Comparison of ENCODE assay signal across 13 mouse cellular contexts in genomic region chr9:78516125-78516524, GRCm38 (mm10). TPM values are rescaled to one million over a fixed set of nuclear protein-coding genes. Genes with fewer than 3 reads are reported as not detected.
DNase-seq lines count a peak whose midpoint lies in the region; ATAC-seq and TF ChIP-seq lines count a peak whose summit lies in the region.
"Had no signal": no experiment of that assay in that cellular context is flagged by ENCODE, and none has a peak within 500 bp of the region (broad histone marks: within the 10 kb centered on the region; RNA-seq: fewer than 3 reads in every experiment).

No protein-coding gene starts in this region.

- H3K4me3 ChIP-seq in heart, embryonic 15.5 days, result no peak overlapping the region
- no peak overlapping the region for H3K4me3 ChIP-seq in MEL (ENCODE audit: control insufficient read depth in 1 of 2, insufficient read depth in 1 of 2, low read depth in 2 of 2, low read length in 2 of 2)
- H3K4me3 ChIP-seq in liver, embryonic 16.5 days (ENCODE audit: low read depth, low read length), result peak overlapping the region; percentile 15; the same call in 1 of the 2 replicates
- H3K4me3 ChIP-seq: forebrain, embryonic 10.5 days; kidney, embryonic 15.5 days; layer of hippocampus, adult 2 months; myocyte had no signal

- TF ChIP-seq CTCF in MEL (IDR thresholded peaks at IDR 0.05 in 2 of 3, conservative IDR thresholded peaks at IDR 0.05 in 1 of 3; ENCODE audit: control insufficient read depth in 1 of 3, insufficient read depth in 1 of 3, low read depth in 2 of 3, low read length in 3 of 3, poor library complexity in 1 of 3, severe bottlenecking in 1 of 3), result no peak

- no peak for ATAC-seq in heart, embryonic 15.5 days (replicated peaks; ENCODE audit: insufficient number of reproducible peaks, insufficient read depth, low FRiP score, low read depth)
- ATAC-seq in common myeloid progenitor, adult 5-6 weeks (replicated peaks; ENCODE audit: low read depth, poor library complexity, severe bottlenecking), result 0 out of 2 replicates have a peak, but pooled peaks have one; percentile 23
- peak; percentile 85 for ATAC-seq in liver, embryonic 16.5 days (ENCODE audit: low read depth)
- ATAC-seq: activated CD4-positive, CD25-positive, alpha-beta regulatory T cell, adult 4 months had no signal

- no peaks in the 10 kb centered on the region for H3K9me3 ChIP-seq in heart, embryonic 15.5 days (replicated peaks)
- H3K9me3 ChIP-seq in MEL (replicated peaks; ENCODE audit: insufficient read depth, low read length), result no peaks in the 10 kb centered on the region
- H3K9me3 ChIP-seq in liver, embryonic 16.5 days (replicated peaks; ENCODE audit: control insufficient read depth, low read length), result no peaks in the 10 kb centered on the region
- H3K9me3 ChIP-seq: kidney, embryonic 15.5 days had no signal

- peak overlapping the region; percentile 36 for H3K27ac ChIP-seq in heart, embryonic 15.5 days
- H3K27ac ChIP-seq in MEL (ENCODE audit: control insufficient read depth, low read depth, low read length), result no peak overlapping the region
- peak overlapping the region; percentile 53 for H3K27ac ChIP-seq in liver, embryonic 16.5 days (ENCODE audit: low read length)
- H3K27ac ChIP-seq: kidney, embryonic 15.5 days; layer of hippocampus, adult 2 months had no signal

- no peak overlapping the region for H3K4me2 ChIP-seq in heart, embryonic 15.5 days
- peak overlapping the region; percentile 48 for H3K4me2 ChIP-seq in liver, embryonic 16.5 days (ENCODE audit: low read depth, low read length)
- H3K4me2 ChIP-seq: kidney, embryonic 15.5 days had no signal

- TF ChIP-seq POLR2A in MEL (IDR thresholded peaks at IDR 0.05; ENCODE audit: control insufficient read depth in 1 of 2, insufficient read depth in 1 of 2, low read depth in 1 of 2, low read length in 2 of 2, poor library complexity in 1 of 2), result no peak

- H3K9ac ChIP-seq in heart, embryonic 15.5 days, result no peak overlapping the region
- H3K9ac ChIP-seq in MEL (ENCODE audit: control insufficient read depth, low read depth, low read length, poor library complexity, severe bottlenecking), result no peak overlapping the region
- H3K9ac ChIP-seq in liver, embryonic 16.5 days (ENCODE audit: low read depth, low read length), result no peak overlapping the region
- H3K9ac ChIP-seq: kidney, embryonic 15.5 days had no signal

- no peak for TF ChIP-seq RAD21 in MEL (IDR thresholded peaks at IDR 0.05; ENCODE audit: low read depth, low read length)

- no peaks in the 10 kb centered on the region for H3K27me3 ChIP-seq in heart, embryonic 15.5 days
- 0 out of 4 replicates have a peak, but pooled peaks cover 0 to 1% of the 10 kb centered on the region in 2 experiments for H3K27me3 ChIP-seq in MEL (ENCODE audit: control insufficient read depth in 1 of 2, insufficient read depth in 2 of 2, low read length in 2 of 2)
- H3K27me3 ChIP-seq in liver, embryonic 16.5 days (ENCODE audit: control insufficient read depth, insufficient read depth, low read depth, low read length), result no peaks in the 10 kb centered on the region
- H3K27me3 ChIP-seq: kidney, embryonic 15.5 days had no signal

- H3K36me3 ChIP-seq in heart, embryonic 15.5 days, result no peaks in the 10 kb centered on the region
- peaks cover 0 to 5% of the 10 kb centered on the region in 2 experiments; a peak in 2 of 4 replicates for H3K36me3 ChIP-seq in MEL (ENCODE audit: control insufficient read depth in 1 of 2, insufficient read depth in 2 of 2, low read length in 2 of 2)
- H3K36me3 ChIP-seq in liver, embryonic 16.5 days (ENCODE audit: control insufficient read depth, insufficient read depth), result no peaks in the 10 kb centered on the region
- H3K36me3 ChIP-seq: kidney, embryonic 15.5 days had no signal

- peak; percentile 91 to 92 for TF ChIP-seq EP300 in MEL (IDR thresholded peaks at IDR 0.05; ENCODE audit: low read depth in 1 of 2, low read length in 2 of 2)

- no peaks in the 10 kb centered on the region; the same call in 1 of the 2 replicates for H3K79me2 ChIP-seq in MEL (ENCODE audit: control insufficient read depth, insufficient read depth, low read length, poor library complexity)

- WGBS in heart, embryonic 15.5 days, result 29% methylated on average over 3 of the region's 3 CpGs
- WGBS in liver, embryonic 16.5 days (ENCODE audit: insufficient replicate concordance), result 35% methylated on average over 3 of the region's 3 CpGs

- no peak for DNase-seq in heart, adult 9 months (ENCODE audit: low spot score in 2 of 2)
- DNase-seq in MEL (ENCODE audit: low read depth, low spot score), result peak; percentile 69
- no peak for DNase-seq in thymus, postnatal 4 days
- no peak for DNase-seq in embryo, embryonic 10.5 days (ENCODE audit: low spot score)
- DNase-seq: cerebellum, adult 8-10 months had no signal

- peaks cover 41% of the 10 kb centered on the region for H3K4me1 ChIP-seq in heart, embryonic 15.5 days (replicated peaks)
- H3K4me1 ChIP-seq in MEL (ENCODE audit: control insufficient read depth in 1 of 2, insufficient read depth in 2 of 2, low read length in 2 of 2), result peaks cover 2 to 11% of the 10 kb centered on the region in 2 experiments; a peak in 3 of 4 replicates
- H3K4me1 ChIP-seq in liver, embryonic 16.5 days (ENCODE audit: control insufficient read depth, low read depth, low read length), result peaks cover 30% of the 10 kb centered on the region

TF ChIP-seq in MEL, 35 proteins besides CTCF, POLR2A, EP300 and RAD21:
- no peak for TF ChIP-seq NELFE (IDR thresholded peaks at IDR 0.05; ENCODE audit: low read depth, low read length)
- TF ChIP-seq SIN3A (IDR thresholded peaks at IDR 0.05; ENCODE audit: low read length), result peak; percentile 64
- peak; percentile 63 for TF ChIP-seq BHLHE40 (IDR thresholded peaks at IDR 0.05; ENCODE audit: borderline replicate concordance, low read depth, low read length)
- no peak for TF ChIP-seq SMC3 (IDR thresholded peaks at IDR 0.05; ENCODE audit: low read depth, low read length)
- peak; percentile 45; the same call in 1 of the 2 replicates for TF ChIP-seq MAX (IDR thresholded peaks at IDR 0.05; ENCODE audit: low read length)
- TF ChIP-seq ZKSCAN1 (IDR thresholded peaks at IDR 0.05; ENCODE audit: low read depth, low read length), result no peak
- no peak for TF ChIP-seq USF2 (IDR thresholded peaks at IDR 0.05; ENCODE audit: borderline replicate concordance in 1 of 2, insufficient read depth in 1 of 2, low read depth in 1 of 2, low read length in 2 of 2)
- peak; percentile 97 for TF ChIP-seq GATA1 (IDR thresholded peaks at IDR 0.05; ENCODE audit: low read depth, low read length)
- TF ChIP-seq MAFK (IDR thresholded peaks at IDR 0.05; ENCODE audit: borderline replicate concordance, low read depth, low read length), result 0 out of 2 replicates have a peak, but pooled peaks have one; percentile 26
- TF ChIP-seq MXI1 (IDR thresholded peaks at IDR 0.05; ENCODE audit: low read depth, low read length), result peak; percentile 77
- peak; percentile 98 for TF ChIP-seq TCF12 (IDR thresholded peaks at IDR 0.05; ENCODE audit: low read depth, low read length)
- TF ChIP-seq MYB (IDR thresholded peaks at IDR 0.05; ENCODE audit: low read depth, low read length), result no peak
- no peak for TF ChIP-seq UBTF (IDR thresholded peaks at IDR 0.05; ENCODE audit: borderline replicate concordance, insufficient read depth, low read depth, low read length)
- TF ChIP-seq MAZ (IDR thresholded peaks at IDR 0.05; ENCODE audit: low read depth, low read length), result peak; percentile 85
- no peak for TF ChIP-seq ZMIZ1 (IDR thresholded peaks at IDR 0.05; ENCODE audit: low read depth, low read length)
- TF ChIP-seq TAL1 (IDR thresholded peaks at IDR 0.05; ENCODE audit: low read length), result peak; percentile 85
- peak; percentile 84 for TF ChIP-seq ETS1 (IDR thresholded peaks at IDR 0.05; ENCODE audit: low read depth, low read length)
- TF ChIP-seq HCFC1 (IDR thresholded peaks at IDR 0.05; ENCODE audit: low read depth, low read length), result 0 out of 2 replicates have a peak, but pooled peaks have one; percentile 49
- TF ChIP-seq KAT2A (conservative IDR thresholded peaks at IDR 0.05; ENCODE audit: low read depth, low read length), result no peak; the same call in 1 of the 2 replicates
- peak; percentile 17; the same call in 1 of the 2 replicates for TF ChIP-seq ZNF384 (IDR thresholded peaks at IDR 0.05; ENCODE audit: low read depth, low read length)
- TF ChIP-seq RCOR1 (IDR thresholded peaks at IDR 0.05; ENCODE audit: low read depth, low read length), result peak; percentile 94
- no peak for TF ChIP-seq E2F4 (IDR thresholded peaks at IDR 0.05; ENCODE audit: borderline replicate concordance, low read depth, low read length)
- 0 out of 2 replicates have a peak, but pooled peaks have one; percentile 32 for TF ChIP-seq MEF2A (IDR thresholded peaks at IDR 0.05; ENCODE audit: extremely low read depth, insufficient replicate concordance, low read depth, low read length, poor library complexity, severe bottlenecking)

RNA-seq across cellular contexts. Expression of gene Eef1a1, which starts 27.2 kb away (rescaled TPM):
- polyA plus RNA-seq in heart, embryonic 15.5 days (2015; fragmentation: Nextera tagmentation; extraction: Ambion mirVana), result 2,802 and 3,192 TPM in 2 replicates
- total RNA-seq in MEL (2012; rRNA removed), result 11,891 and 13,182 TPM in 2 replicates
- polyA plus RNA-seq in MEL (2012; ENCODE audit: insufficient read depth in 1 of 2, insufficient read length in 2 of 2, low read depth in 1 of 2, low replicate concordance in 2 of 2, missing spikeins in 1 of 2), result over 10,000 TPM; 11,701 to 60,504 TPM
- total RNA-seq in common myeloid progenitor, adult 5-6 weeks (2017), result 14,048 and 16,425 TPM in 2 replicates
- 1,873 and 1,994 TPM in 2 replicates for polyA plus RNA-seq in liver, embryonic 16.5 days (2015; fragmentation: Nextera tagmentation; extraction: Ambion mirVana)
